ENCODE assay signal across 15 mouse cellular contexts in genomic region chr1:128722061-128722471, GRCm38 (mm10).
DNase-seq lines count a peak whose midpoint lies in the region; ATAC-seq and TF ChIP-seq lines count a peak whose summit lies in the region.
"Had no signal": no experiment of that assay in that cellular context is flagged by ENCODE, and none has a peak within 500 bp of the region (broad histone marks: within the 10 kb centered on the region; RNA-seq: fewer than 3 reads in every experiment).

No protein-coding gene starts in this region.

- H3K27ac ChIP-seq in hindbrain, postnatal 0 days = no peak overlapping the region
- H3K27ac ChIP-seq in hindbrain, embryonic 14.5 days = no peak overlapping the region
- peak overlapping the region; percentile 22; the same call in 1 of the 2 replicates for H3K27ac ChIP-seq in heart, postnatal 0 days (ENCODE audit: low read depth)
- no peak overlapping the region for H3K27ac ChIP-seq in forebrain, postnatal 0 days (ENCODE audit: low read depth, low read length)
- H3K27ac ChIP-seq: forebrain, embryonic 10.5 days; limb, embryonic 15.5 days; midbrain, embryonic 13.5 days had no signal

- no peak overlapping the region for H3K9ac ChIP-seq in hindbrain, postnatal 0 days (replicated peaks; ENCODE audit: low read length)
- no peak overlapping the region for H3K9ac ChIP-seq in hindbrain, embryonic 14.5 days
- H3K9ac ChIP-seq in heart, postnatal 0 days (replicated peaks; ENCODE audit: low read depth, low read length) = no peak overlapping the region
- no peak overlapping the region for H3K9ac ChIP-seq in forebrain, postnatal 0 days
- H3K9ac ChIP-seq: limb, embryonic 15.5 days; midbrain, embryonic 13.5 days had no signal

- no peaks in the 10 kb centered on the region for H3K9me3 ChIP-seq in hindbrain, postnatal 0 days (ENCODE audit: low read length)
- H3K9me3 ChIP-seq in hindbrain, embryonic 14.5 days (ENCODE audit: control insufficient read depth, low read length) = no peaks in the 10 kb centered on the region
- H3K9me3 ChIP-seq in heart, postnatal 0 days (replicated peaks; ENCODE audit: control insufficient read depth, low read length) = no peaks in the 10 kb centered on the region
- H3K9me3 ChIP-seq in forebrain, postnatal 0 days (ENCODE audit: low read length) = no peaks in the 10 kb centered on the region
- H3K9me3 ChIP-seq: forebrain, embryonic 10.5 days; limb, embryonic 15.5 days; midbrain, embryonic 13.5 days had no signal

- no peak for TF ChIP-seq CTCF in hindbrain, postnatal 0 days (IDR thresholded peaks at IDR 0.05; ENCODE audit: low read depth)
- no peak for TF ChIP-seq CTCF in heart, postnatal 0 days (IDR thresholded peaks at IDR 0.05; ENCODE audit: low read depth)
- TF ChIP-seq CTCF in forebrain, postnatal 0 days (IDR thresholded peaks at IDR 0.05; ENCODE audit: low read depth) = no peak

- H3K4me1 ChIP-seq in hindbrain, postnatal 0 days (ENCODE audit: insufficient read depth, low read length) = no peaks in the 10 kb centered on the region
- no peaks in the 10 kb centered on the region for H3K4me1 ChIP-seq in hindbrain, embryonic 14.5 days (replicated peaks; ENCODE audit: control insufficient read depth, insufficient read depth, low read length)
- peaks cover 9% of the 10 kb centered on the region; the same call in 1 of the 2 replicates for H3K4me1 ChIP-seq in heart, postnatal 0 days (ENCODE audit: control insufficient read depth, insufficient read depth)
- H3K4me1 ChIP-seq in forebrain, postnatal 0 days (ENCODE audit: insufficient read depth) = no peaks in the 10 kb centered on the region
- H3K4me1 ChIP-seq: forebrain, embryonic 10.5 days; limb, embryonic 15.5 days; midbrain, embryonic 13.5 days had no signal

- no peak for ATAC-seq in hindbrain, postnatal 0 days
- ATAC-seq in hindbrain, embryonic 14.5 days (ENCODE audit: low FRiP score) = no peak
- no peak for ATAC-seq in heart, postnatal 0 days (ENCODE audit: insufficient read depth, low read depth)
- ATAC-seq in forebrain, postnatal 0 days = no peak
- no peak for ATAC-seq in inflammation-experienced regulatory T-cells, adult 6 months
- ATAC-seq: intestine, embryonic 16.5 days; midbrain, embryonic 13.5 days had no signal

- no peaks in the 10 kb centered on the region for H3K27me3 ChIP-seq in hindbrain, postnatal 0 days (ENCODE audit: insufficient read depth, low read length)
- H3K27me3 ChIP-seq in hindbrain, embryonic 14.5 days (ENCODE audit: control insufficient read depth, insufficient read depth, low read length) = no peaks in the 10 kb centered on the region
- H3K27me3 ChIP-seq in heart, postnatal 0 days (ENCODE audit: control insufficient read depth, insufficient read depth, low read length) = no peaks in the 10 kb centered on the region
- no peaks in the 10 kb centered on the region for H3K27me3 ChIP-seq in forebrain, postnatal 0 days (ENCODE audit: insufficient read depth, low read length)
- H3K27me3 ChIP-seq: limb, embryonic 15.5 days; midbrain, embryonic 13.5 days had no signal

- no peak for TF ChIP-seq EP300 in heart, postnatal 0 days (IDR thresholded peaks at IDR 0.05; ENCODE audit: low read depth)

- no peaks in the 10 kb centered on the region for H3K36me3 ChIP-seq in hindbrain, postnatal 0 days (ENCODE audit: insufficient read depth, low read length)
- H3K36me3 ChIP-seq in hindbrain, embryonic 14.5 days (replicated peaks; ENCODE audit: control insufficient read depth, insufficient read depth) = no peaks in the 10 kb centered on the region
- no peaks in the 10 kb centered on the region for H3K36me3 ChIP-seq in heart, postnatal 0 days (replicated peaks; ENCODE audit: control insufficient read depth, insufficient read depth, low read length)
- no peaks in the 10 kb centered on the region for H3K36me3 ChIP-seq in forebrain, postnatal 0 days (ENCODE audit: insufficient read depth)
- H3K36me3 ChIP-seq: forebrain, embryonic 10.5 days; limb, embryonic 15.5 days; midbrain, embryonic 13.5 days had no signal

- DNase-seq in hindbrain, postnatal 0 days (ENCODE audit: low spot score) = peak; percentile 8
- DNase-seq in hindbrain, embryonic 14.5 days (ENCODE audit: low spot score) = no peak
- peak; percentile 40 for DNase-seq in Muller cell, postnatal 12 days (ENCODE audit: inconsistent ontology term)
- DNase-seq in heart, postnatal 0 days (ENCODE audit: low spot score) = peak; percentile 32
- peak; percentile 14 for DNase-seq in lung, postnatal 14 days
- no peak for DNase-seq in forebrain, postnatal 0 days
- DNase-seq in thymus, postnatal 0 days (ENCODE audit: low spot score) = no peak
- DNase-seq: adrenal gland, postnatal 10 days; cerebellum, adult 11 months; embryo, embryonic 11 days had no signal

- H3K4me3 ChIP-seq in hindbrain, postnatal 0 days (ENCODE audit: low read length) = no peak overlapping the region
- H3K4me3 ChIP-seq in hindbrain, embryonic 14.5 days (replicated peaks; ENCODE audit: low read length) = no peak overlapping the region
- no peak overlapping the region for H3K4me3 ChIP-seq in heart, postnatal 0 days (ENCODE audit: low read depth, low read length)
- no peak overlapping the region for H3K4me3 ChIP-seq in forebrain, postnatal 0 days (ENCODE audit: low read depth, low read length)
- H3K4me3 ChIP-seq: forebrain, embryonic 10.5 days; limb, embryonic 15.5 days; midbrain, embryonic 13.5 days had no signal

- no peak overlapping the region for H3K4me2 ChIP-seq in hindbrain, postnatal 0 days (ENCODE audit: low read depth, low read length)
- H3K4me2 ChIP-seq in hindbrain, embryonic 14.5 days (replicated peaks) = no peak overlapping the region
- H3K4me2 ChIP-seq in heart, postnatal 0 days (ENCODE audit: low read depth, low read length) = no peak overlapping the region
- H3K4me2 ChIP-seq in forebrain, postnatal 0 days (ENCODE audit: low read depth) = no peak overlapping the region
- H3K4me2 ChIP-seq: limb, embryonic 15.5 days; midbrain, embryonic 13.5 days had no signal

- WGBS in hindbrain, postnatal 0 days = 77% methylated on average over 2 of the region's 2 CpGs
- 82% methylated on average over 2 of the region's 2 CpGs for WGBS in hindbrain, embryonic 14.5 days
- WGBS in heart, postnatal 0 days = 35% methylated on average over 2 of the region's 2 CpGs
- WGBS in forebrain, postnatal 0 days = 55% methylated on average over 2 of the region's 2 CpGs

Comparison
In these comparisons a context has a peak if more than half of its experiments do, and no peak if none do; other contexts are left out.
1. DNase-seq: peak in hindbrain, postnatal 0 days (single experiment), Muller cell, postnatal 12 days (single experiment), heart, postnatal 0 days (single experiment) and lung, postnatal 14 days (single experiment); none in hindbrain, embryonic 14.5 days (single experiment), forebrain, postnatal 0 days (single experiment) and thymus, postnatal 0 days (single experiment).